Mouse (Mus musculus) 3T3-L1 (cell line): ENCODE results near the gene Gm10309.
A peak's percentile ranks its signal among the peaks of the same experiment; 100 is the strongest.

ENCODE experiments used
- DNase-seq: peaks from one replicate; pipeline ENCODE4 v3.0.0-alpha.2; 2015; ENCODE audit warnings: low read depth, low spot score

Gm10309 gene

GRCm38 (mm10) chr17:86476674-86477073 lies 28.4 kb downstream of the Gm10309 start:
- DNase-seq = no peak

GRCm38 (mm10) chr17:86471684-86472083 lies 33.3 kb downstream of the Gm10309 start:
- DNase-seq = peak; percentile 34

- DNase-seq = no peak
Measured at GRCm38 (mm10) chr17:86470160-86470559, 34.9 kb downstream of the Gm10309 start.

- DNase-seq = no peak
Measured at GRCm38 (mm10) chr17:86467967-86468366, 37.1 kb downstream of the Gm10309 start.

- DNase-seq = no peak
Measured at GRCm38 (mm10) chr17:86467291-86467898, 37.6 kb downstream of the Gm10309 start.

GRCm38 (mm10) chr17:86466871-86467270 lies 38.2 kb downstream of the Gm10309 start:
- DNase-seq = no peak

- DNase-seq = no peak
Measured at GRCm38 (mm10) chr17:86466412-86466811, 38.6 kb downstream of the Gm10309 start.

- DNase-seq = no peak
Measured at GRCm38 (mm10) chr17:86465865-86466264, 39.2 kb downstream of the Gm10309 start.

- DNase-seq = no peak
Measured at GRCm38 (mm10) chr17:86464689-86465363, 40.2 kb downstream of the Gm10309 start.

GRCm38 (mm10) chr17:86464197-86464596 lies 40.8 kb downstream of the Gm10309 start:
- no peak for DNase-seq

DNA sequence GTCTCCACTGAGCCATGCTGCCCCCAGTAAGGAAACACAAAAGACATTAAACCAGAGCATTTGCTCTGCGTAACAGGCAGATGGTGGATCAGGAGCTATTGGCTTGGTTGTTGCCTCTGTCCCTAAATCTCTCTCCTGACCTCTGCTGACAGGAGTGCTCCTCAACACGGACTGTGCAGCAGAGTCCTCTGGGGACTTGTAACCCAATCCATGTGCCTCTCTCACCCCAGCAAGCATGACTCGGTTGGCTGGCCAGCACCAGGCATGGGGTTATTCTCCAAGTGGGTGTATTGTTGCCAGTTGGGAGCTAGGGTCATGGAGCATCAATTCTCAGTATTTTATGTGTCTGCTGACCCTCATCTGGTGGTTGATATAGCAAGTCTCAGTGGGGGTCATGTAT lies 41.7 kb downstream of the Gm10309 start:
- DNase-seq = no peak

DNA sequence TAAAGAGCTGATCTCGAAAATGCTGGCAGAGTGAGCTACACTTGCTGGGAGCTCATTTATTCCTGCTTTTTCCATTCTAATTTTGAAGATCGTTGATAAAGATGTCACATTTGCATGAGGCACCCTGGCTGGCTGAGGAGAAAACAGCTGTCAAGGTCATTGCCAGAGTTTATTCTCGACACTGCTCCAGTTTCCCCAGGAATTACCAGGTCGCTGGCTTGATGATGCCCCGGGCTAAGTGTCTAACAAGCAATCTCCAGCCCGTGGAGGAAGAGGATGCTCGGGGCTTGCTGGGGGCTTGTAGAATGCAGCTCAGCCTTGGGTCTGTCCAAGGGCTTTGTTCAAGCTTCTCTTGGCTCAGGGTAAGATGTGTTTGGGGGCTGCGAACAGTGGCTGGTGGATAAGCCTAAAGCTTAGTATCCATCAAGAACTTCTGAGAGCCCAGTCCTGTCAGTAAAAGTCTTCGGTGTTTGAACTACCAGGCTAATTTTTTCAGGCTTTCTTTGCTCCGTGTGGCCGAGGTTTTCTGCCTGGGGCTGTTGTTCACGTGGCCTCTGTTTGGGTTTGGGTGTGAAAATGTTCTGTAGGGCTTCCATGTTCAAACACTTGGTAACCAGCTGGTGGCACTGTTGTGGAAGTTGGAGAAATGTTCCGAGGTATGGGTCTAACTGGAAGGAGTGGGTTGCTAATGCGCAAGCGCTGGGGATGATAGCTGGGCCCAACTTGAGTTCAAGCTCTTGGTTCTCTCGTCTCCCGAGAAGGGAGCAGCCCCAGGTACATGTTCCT lies 44.2 kb downstream of the Gm10309 start:
- DNase-seq = no peak

GRCm38 (mm10) chr17:86458302-86458980 lies 46.6 kb downstream of the Gm10309 start:
- DNase-seq = peak; percentile 23

- DNase-seq = no peak
Measured at GRCm38 (mm10) chr17:86456512-86456911, 48.5 kb downstream of the Gm10309 start.

DNA sequence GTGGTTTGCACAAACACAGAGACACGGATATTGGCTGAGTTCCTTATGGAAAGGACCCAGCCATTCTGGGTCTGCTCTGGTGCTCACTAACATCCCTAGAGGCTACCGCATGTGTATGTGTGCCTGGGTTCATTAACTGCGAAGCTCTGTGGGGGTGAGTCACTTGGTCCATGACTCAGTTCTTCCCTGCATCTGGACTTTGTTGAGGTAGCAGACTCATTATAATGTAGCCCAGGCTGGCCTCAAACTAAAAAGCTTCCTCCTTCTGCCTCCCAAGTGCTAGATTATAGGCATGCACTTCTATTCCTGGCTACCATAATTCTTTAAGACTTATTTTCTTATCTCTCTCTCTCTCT lies 50.7 kb downstream of the Gm10309 start:
- DNase-seq = peak; percentile 54

DNA sequence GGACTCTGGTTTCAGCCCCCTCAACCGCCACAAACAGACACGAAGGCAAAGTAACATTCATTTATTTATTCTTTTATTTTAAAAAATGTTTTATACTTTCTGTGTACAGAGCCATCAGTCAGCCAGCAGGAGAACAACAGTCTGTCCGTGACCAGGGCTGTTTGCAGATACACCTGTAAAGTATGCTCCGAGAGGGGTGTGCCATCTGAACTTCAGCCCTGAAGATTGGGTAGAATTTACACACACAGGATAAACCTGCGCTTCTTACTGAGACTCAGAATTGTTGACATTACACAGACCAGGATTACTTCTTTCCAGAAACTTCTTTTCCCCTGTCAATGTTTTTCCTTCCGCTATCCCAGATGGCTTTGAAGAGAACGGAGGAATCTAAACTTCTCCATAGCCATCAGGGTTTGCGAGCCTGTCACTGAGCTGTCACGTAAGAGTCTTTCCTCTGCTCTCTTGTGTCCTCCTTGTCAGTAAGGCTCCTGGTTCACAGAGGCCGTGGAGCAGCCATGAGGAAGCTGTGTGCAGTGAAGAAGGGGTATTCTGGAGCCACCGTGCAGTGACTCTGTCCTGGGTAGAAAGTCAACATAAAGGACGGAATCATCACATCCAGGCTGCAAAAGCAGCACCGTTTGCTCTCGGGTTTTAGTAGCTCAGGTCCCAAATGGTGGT lies 51.2 kb downstream of the Gm10309 start:
- DNase-seq = no peak

GRCm38 (mm10) chr17:86452934-86453333 lies 52.1 kb downstream of the Gm10309 start:
- no peak for DNase-seq
